In the genomic region with DNA sequence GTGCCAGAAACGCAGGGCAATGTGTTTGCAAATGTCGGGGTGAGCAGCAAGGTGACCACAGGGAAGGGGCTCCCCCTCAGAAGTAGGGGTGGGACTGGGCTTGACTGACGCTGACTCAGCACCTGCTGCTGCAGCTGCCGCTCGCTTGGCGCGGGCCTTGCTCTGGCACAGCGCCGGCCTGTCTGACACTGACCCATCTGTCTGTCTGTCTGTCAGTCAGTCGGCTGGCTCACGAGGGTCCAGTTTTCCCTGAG, we compare ENCODE assay signal across 9 mouse cellular contexts. TPM values are rescaled to one million over a fixed set of nuclear protein-coding genes. Genes with fewer than 3 reads are reported as not detected.
A peak's percentile ranks its signal among the peaks of the same experiment; 100 is the strongest.
DNase-seq lines count a peak whose midpoint lies in the region; ATAC-seq lines count a peak whose summit lies in the region.
"Had no signal": no experiment of that assay in that cellular context is flagged by ENCODE, and none has a peak within 500 bp of the region (broad histone marks: within the 10 kb centered on the region; RNA-seq: fewer than 3 reads in every experiment).

No protein-coding gene starts in this region.

- peak overlapping the region; percentile 61 for H3K4me3 ChIP-seq in hindbrain, embryonic 16.5 days (ENCODE audit: low read length)
- peak overlapping the region; percentile 54 for H3K4me3 ChIP-seq in midbrain, embryonic 16.5 days (ENCODE audit: low read depth, low read length)

- H3K36me3 ChIP-seq in hindbrain, embryonic 16.5 days (ENCODE audit: control insufficient read depth, insufficient read depth, low read length) = no peaks in the 10 kb centered on the region
- no peaks in the 10 kb centered on the region for H3K36me3 ChIP-seq in midbrain, embryonic 16.5 days (ENCODE audit: control insufficient read depth, insufficient read depth, low read length)

- H3K27me3 ChIP-seq in hindbrain, embryonic 16.5 days (replicated peaks; ENCODE audit: control insufficient read depth, insufficient read depth, low read length) = peaks cover 7% of the 10 kb centered on the region
- H3K27me3 ChIP-seq in midbrain, embryonic 16.5 days (ENCODE audit: control insufficient read depth, insufficient read depth, low read depth, low read length) = peaks cover 9% of the 10 kb centered on the region

- no peaks in the 10 kb centered on the region for H3K9me3 ChIP-seq in hindbrain, embryonic 16.5 days (ENCODE audit: control insufficient read depth, low read length)
- H3K9me3 ChIP-seq in midbrain, embryonic 16.5 days (replicated peaks; ENCODE audit: control insufficient read depth, low read length, poor library complexity, severe bottlenecking) = no peaks in the 10 kb centered on the region

- H3K9ac ChIP-seq in hindbrain, embryonic 16.5 days (ENCODE audit: low read depth, low read length) = peak overlapping the region; percentile 85
- peak overlapping the region; percentile 69 for H3K9ac ChIP-seq in midbrain, embryonic 16.5 days (ENCODE audit: low read depth, low read length)

- DNase-seq in frontal cortex, postnatal 10 days (ENCODE audit: low spot score in 2 of 2) = peak; percentile 45 to 66
- no peak for DNase-seq in frontal cortex, postnatal 25 days (ENCODE audit: low spot score in 2 of 2)
- DNase-seq in right cerebral cortex, postnatal 14 days = peak; percentile 63
- DNase-seq in right cerebral cortex, adult 2 months (ENCODE audit: low spot score in 2 of 2) = no peak
- no peak for DNase-seq in urinary bladder, postnatal 36 days (ENCODE audit: low spot score in 2 of 2)

- H3K4me1 ChIP-seq in hindbrain, embryonic 16.5 days (ENCODE audit: control insufficient read depth, insufficient read depth, low read depth, low read length) = peaks cover 54% of the 10 kb centered on the region
- peaks cover 46% of the 10 kb centered on the region for H3K4me1 ChIP-seq in midbrain, embryonic 16.5 days (ENCODE audit: control insufficient read depth, insufficient read depth, low read length)

- H3K4me2 ChIP-seq in hindbrain, embryonic 16.5 days (ENCODE audit: low read length) = peak overlapping the region; percentile 85
- H3K4me2 ChIP-seq in midbrain, embryonic 16.5 days (ENCODE audit: low read length) = peak overlapping the region; percentile 90

- under 1% methylated on average over 11 of the region's 11 CpGs for WGBS in hindbrain, embryonic 16.5 days
- 0% methylated on average over 11 of the region's 11 CpGs for WGBS in midbrain, embryonic 16.5 days

- peak; percentile 1; the same call in 1 of the 2 replicates for ATAC-seq in hindbrain, embryonic 16.5 days
- peak; percentile 23; the same call in 1 of the 2 replicates for ATAC-seq in midbrain, embryonic 16.5 days
- ATAC-seq in granulocyte monocyte progenitor cell, adult 5-6 weeks (replicated peaks; ENCODE audit: poor library complexity, severe bottlenecking) = no peak
- ATAC-seq: Patski had no signal

- H3K27ac ChIP-seq in hindbrain, embryonic 16.5 days (ENCODE audit: low read depth, low read length) = peak overlapping the region; percentile 95
- H3K27ac ChIP-seq in midbrain, embryonic 16.5 days (ENCODE audit: low read length) = peak overlapping the region; percentile 93

RNA-seq across cellular contexts. Expression of a gene that starts 1.6 kb away (rescaled TPM):
- polyA plus RNA-seq in hindbrain, embryonic 16.5 days (2015; fragmentation: Nextera tagmentation; extraction: Ambion mirVana) = 6.7 and 7.2 TPM in 2 replicates
- polyA plus RNA-seq in midbrain, embryonic 16.5 days (2015; fragmentation: Nextera tagmentation; extraction: Ambion mirVana) = 4.1 and 4.5 TPM in 2 replicates
- 1.6 and 2.9 TPM in 2 replicates for total RNA-seq in granulocyte monocyte progenitor cell, adult 5-6 weeks (2014; fragmentation: Nextera tagmentation)
- not detected in 2 replicates for total RNA-seq in granulocyte monocyte progenitor cell, adult 5-6 weeks (2017)

RNA-seq across cellular contexts. Expression of a gene that starts 4.3 kb away (rescaled TPM):
- polyA plus RNA-seq in hindbrain, embryonic 16.5 days (2015; fragmentation: Nextera tagmentation; extraction: Ambion mirVana) = 1.4 and 2.9 TPM in 2 replicates
- 1.4 and 1.6 TPM in 2 replicates for polyA plus RNA-seq in midbrain, embryonic 16.5 days (2015; fragmentation: Nextera tagmentation; extraction: Ambion mirVana)
- not detected in 2 replicates for total RNA-seq in granulocyte monocyte progenitor cell, adult 5-6 weeks (2014; fragmentation: Nextera tagmentation)
- total RNA-seq in granulocyte monocyte progenitor cell, adult 5-6 weeks (2017) = 0.82 TPM in 1 of 2 replicates, not detected in the other

RNA-seq across cellular contexts. Expression of a gene that starts 5.4 kb away (rescaled TPM):
- 1.3 and 1.6 TPM in 2 replicates for polyA plus RNA-seq in hindbrain, embryonic 16.5 days (2015; fragmentation: Nextera tagmentation; extraction: Ambion mirVana)
- polyA plus RNA-seq in midbrain, embryonic 16.5 days (2015; fragmentation: Nextera tagmentation; extraction: Ambion mirVana) = 0.54 and 0.56 TPM in 2 replicates
- total RNA-seq in granulocyte monocyte progenitor cell, adult 5-6 weeks (2014; fragmentation: Nextera tagmentation) = not detected in 2 replicates
- total RNA-seq in granulocyte monocyte progenitor cell, adult 5-6 weeks (2017) = not detected in 2 replicates

RNA-seq across cellular contexts. Expression of a gene that starts 15.0 kb away (rescaled TPM):
- not detected in 2 replicates for polyA plus RNA-seq in hindbrain, embryonic 16.5 days (2015; fragmentation: Nextera tagmentation; extraction: Ambion mirVana)
- not detected in 2 replicates for polyA plus RNA-seq in midbrain, embryonic 16.5 days (2015; fragmentation: Nextera tagmentation; extraction: Ambion mirVana)
- total RNA-seq in granulocyte monocyte progenitor cell, adult 5-6 weeks (2014; fragmentation: Nextera tagmentation) = not detected in 2 replicates
- not detected in 2 replicates for total RNA-seq in granulocyte monocyte progenitor cell, adult 5-6 weeks (2017)
- polyA plus RNA-seq: Patski had no signal

RNA-seq across cellular contexts. Expression of a gene that starts 18.2 kb away (rescaled TPM):
- polyA plus RNA-seq in hindbrain, embryonic 16.5 days (2015; fragmentation: Nextera tagmentation; extraction: Ambion mirVana) = not detected in 2 replicates
- not detected in 2 replicates for polyA plus RNA-seq in midbrain, embryonic 16.5 days (2015; fragmentation: Nextera tagmentation; extraction: Ambion mirVana)
- not detected in 2 replicates for total RNA-seq in granulocyte monocyte progenitor cell, adult 5-6 weeks (2014; fragmentation: Nextera tagmentation)
- not detected in 2 replicates for total RNA-seq in granulocyte monocyte progenitor cell, adult 5-6 weeks (2017)
- polyA plus RNA-seq: Patski had no signal

Comparison
In these comparisons a context has a peak if more than half of its experiments do, and no peak if none do; other contexts are left out.
1. DNase-seq: peak in frontal cortex, postnatal 10 days (2 of 2) and right cerebral cortex, postnatal 14 days (single experiment); none in frontal cortex, postnatal 25 days (0 of 2), right cerebral cortex, adult 2 months (0 of 2) and urinary bladder, postnatal 36 days (0 of 2).